Mouse (Mus musculus): ENCODE data around the gene Wfdc2.

Wfdc2 gene

DNA sequence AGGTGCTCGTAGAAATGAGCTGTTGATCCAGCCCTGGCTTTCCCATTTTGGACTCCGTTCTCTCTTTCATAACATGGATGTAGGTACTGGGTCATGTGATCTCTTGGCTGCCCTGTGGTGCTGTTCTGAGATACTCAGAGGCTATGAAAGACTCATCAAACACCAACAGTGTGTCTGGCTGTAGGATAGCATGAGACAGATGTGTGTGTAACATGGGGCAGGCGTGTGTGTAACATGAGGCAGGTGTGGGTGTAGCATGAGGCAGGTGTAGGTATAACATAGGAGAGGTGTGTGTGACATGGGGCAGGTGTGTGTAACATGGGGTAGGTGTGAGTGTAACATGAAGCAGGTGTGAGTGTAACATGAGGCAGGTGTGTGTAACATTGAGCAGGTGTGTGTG lies 53.2 kb downstream of the Wfdc2 start:
- DNase-seq (ENCODE audit: low spot score in 2 of 2): no peak
